Comparison of ENCODE assay signal across 9 mouse cellular contexts in genomic region chr16:10890363-10890762, GRCm38 (mm10). TPM values are rescaled to one million over a fixed set of nuclear protein-coding genes. Genes with fewer than 3 reads are reported as not detected.
DNase-seq lines count a peak whose midpoint lies in the region; ATAC-seq and TF ChIP-seq lines count a peak whose summit lies in the region.
"Had no signal": no experiment of that assay in that cellular context is flagged by ENCODE, and none has a peak within 500 bp of the region (broad histone marks: within the 10 kb centered on the region; RNA-seq: fewer than 3 reads in every experiment).

No protein-coding gene starts in this region.

- ATAC-seq in heart, embryonic 14.5 days (ENCODE audit: insufficient number of reproducible peaks, insufficient read depth, low FRiP score, low read depth), result 0 out of 2 replicates have a peak, but pooled peaks have one; percentile 31
- no peak for ATAC-seq in neural tube, embryonic 11.5 days (ENCODE audit: insufficient read depth, low FRiP score, low TSS enrichment)
- no peak for ATAC-seq in neural tube, embryonic 15.5 days (ENCODE audit: low FRiP score)
- ATAC-seq in embryonic facial prominence, embryonic 14.5 days (ENCODE audit: low read depth), result peak; percentile 74

- no peaks in the 10 kb centered on the region for H3K27me3 ChIP-seq in heart, embryonic 14.5 days (ENCODE audit: control insufficient read depth, insufficient read depth, low read length)
- no peaks in the 10 kb centered on the region for H3K27me3 ChIP-seq in neural tube, embryonic 11.5 days (ENCODE audit: control insufficient read depth, insufficient read depth, low read length)
- H3K27me3 ChIP-seq in neural tube, embryonic 15.5 days (replicated peaks), result no peaks in the 10 kb centered on the region
- H3K27me3 ChIP-seq in embryonic facial prominence, embryonic 14.5 days (replicated peaks; ENCODE audit: control insufficient read depth, insufficient read depth, low read length), result no peaks in the 10 kb centered on the region
- H3K27me3 ChIP-seq in small intestine, adult 2 months (ENCODE audit: control insufficient read depth, insufficient read depth, low read length), result no peaks in the 10 kb centered on the region

- no peak for TF ChIP-seq POLR2A in small intestine, adult 2 months (IDR thresholded peaks at IDR 0.05; ENCODE audit: low read depth, low read length)

- no peak for DNase-seq in heart, postnatal 36 days
- DNase-seq in neural tube, embryonic 11.5 days (ENCODE audit: low spot score), result peak; percentile 31
- DNase-seq in embryonic facial prominence, embryonic 14.5 days (ENCODE audit: low spot score), result peak; percentile 44
- DNase-seq in spleen, adult 12 weeks (ENCODE audit: low spot score), result no peak
- no peak for DNase-seq in left cerebral cortex, postnatal 4 days
- DNase-seq: kidney, adult 11 months had no signal

- intact Hi-C loops in heart, postnatal 36 days (cut with DNase I), result no loop called here
- intact Hi-C loops in left cerebral cortex, postnatal 4 days (cut with DNase I), result no loop called here

- no peaks in the 10 kb centered on the region for H3K36me3 ChIP-seq in heart, embryonic 14.5 days (ENCODE audit: control insufficient read depth, insufficient read depth, low read length)
- no peaks in the 10 kb centered on the region for H3K36me3 ChIP-seq in neural tube, embryonic 11.5 days (ENCODE audit: control insufficient read depth, insufficient read depth, low read length)
- H3K36me3 ChIP-seq in neural tube, embryonic 15.5 days, result no peaks in the 10 kb centered on the region
- H3K36me3 ChIP-seq in embryonic facial prominence, embryonic 14.5 days (ENCODE audit: control insufficient read depth, insufficient read depth, low read length), result no peaks in the 10 kb centered on the region
- H3K36me3 ChIP-seq in small intestine, adult 2 months (ENCODE audit: control insufficient read depth, insufficient read depth, low read length), result no peaks in the 10 kb centered on the region

- no peaks in the 10 kb centered on the region for H3K9me3 ChIP-seq in heart, embryonic 14.5 days (ENCODE audit: control insufficient read depth, low read length)
- no peaks in the 10 kb centered on the region for H3K9me3 ChIP-seq in neural tube, embryonic 11.5 days (ENCODE audit: control insufficient read depth, low read length)
- H3K9me3 ChIP-seq in neural tube, embryonic 15.5 days (replicated peaks), result no peaks in the 10 kb centered on the region
- H3K9me3 ChIP-seq in embryonic facial prominence, embryonic 14.5 days (ENCODE audit: control insufficient read depth, low read length), result no peaks in the 10 kb centered on the region

- TF ChIP-seq CTCF in small intestine, adult 2 months (IDR thresholded peaks at IDR 0.05; ENCODE audit: extremely low read depth, insufficient read length, insufficient replicate concordance, low read depth, low read length), result peak; percentile 50; the same call in 1 of the 2 replicates

- no peak overlapping the region for H3K9ac ChIP-seq in heart, embryonic 14.5 days (ENCODE audit: low read length)
- H3K9ac ChIP-seq in neural tube, embryonic 11.5 days (ENCODE audit: low read length), result no peak overlapping the region
- no peak overlapping the region for H3K9ac ChIP-seq in neural tube, embryonic 15.5 days (replicated peaks)
- H3K9ac ChIP-seq in embryonic facial prominence, embryonic 14.5 days (ENCODE audit: low read depth, low read length), result no peak overlapping the region

- H3K4me1 ChIP-seq in heart, embryonic 14.5 days (ENCODE audit: control insufficient read depth in 2 of 2, insufficient read depth in 2 of 2, low read length in 2 of 2), result peaks cover 0 to 5% of the 10 kb centered on the region in 2 experiments; a peak in 2 of 4 replicates
- no peaks in the 10 kb centered on the region for H3K4me1 ChIP-seq in neural tube, embryonic 11.5 days (ENCODE audit: control insufficient read depth, insufficient read depth, low read length)
- no peaks in the 10 kb centered on the region for H3K4me1 ChIP-seq in neural tube, embryonic 15.5 days
- H3K4me1 ChIP-seq in embryonic facial prominence, embryonic 14.5 days (ENCODE audit: control insufficient read depth, insufficient read depth, low read length), result no peaks in the 10 kb centered on the region
- H3K4me1 ChIP-seq in small intestine, adult 2 months (ENCODE audit: control insufficient read depth, insufficient read depth, insufficient read length, low read length), result no peaks in the 10 kb centered on the region

- 68% methylated on average over 3 of the region's 3 CpGs for WGBS in heart, embryonic 14.5 days
- WGBS in neural tube, embryonic 11.5 days, result 87% methylated on average over 3 of the region's 3 CpGs
- WGBS in neural tube, embryonic 15.5 days, result 70% methylated on average over 3 of the region's 3 CpGs
- WGBS in embryonic facial prominence, embryonic 14.5 days, result 72% methylated on average over 3 of the region's 3 CpGs
- WGBS in small intestine, adult 2 months, result 67% methylated on average over 3 of the region's 3 CpGs

- no peak overlapping the region for H3K4me3 ChIP-seq in heart, embryonic 14.5 days (ENCODE audit: control insufficient read depth in 1 of 2, insufficient read depth in 1 of 2, low read depth in 1 of 2, low read length in 2 of 2)
- H3K4me3 ChIP-seq in neural tube, embryonic 11.5 days (ENCODE audit: low read depth, low read length), result no peak overlapping the region
- no peak overlapping the region for H3K4me3 ChIP-seq in neural tube, embryonic 15.5 days (replicated peaks)
- no peak overlapping the region for H3K4me3 ChIP-seq in embryonic facial prominence, embryonic 14.5 days (ENCODE audit: low read depth, low read length)
- H3K4me3 ChIP-seq in small intestine, adult 2 months (ENCODE audit: low read depth, low read length), result no peak overlapping the region

- no peak overlapping the region for H3K4me2 ChIP-seq in heart, embryonic 14.5 days (ENCODE audit: low read length)
- no peak overlapping the region for H3K4me2 ChIP-seq in neural tube, embryonic 11.5 days (ENCODE audit: low read depth)
- no peak overlapping the region for H3K4me2 ChIP-seq in neural tube, embryonic 15.5 days
- H3K4me2 ChIP-seq in embryonic facial prominence, embryonic 14.5 days (ENCODE audit: low read depth, low read length), result no peak overlapping the region

- no peak overlapping the region for H3K27ac ChIP-seq in heart, embryonic 14.5 days (replicated peaks in 1 of 2; ENCODE audit: control insufficient read depth in 1 of 2, insufficient read depth in 1 of 2, low read depth in 2 of 2, low read length in 2 of 2)
- no peak overlapping the region for H3K27ac ChIP-seq in neural tube, embryonic 11.5 days (ENCODE audit: low read depth, low read length)
- no peak overlapping the region for H3K27ac ChIP-seq in neural tube, embryonic 15.5 days (replicated peaks)
- H3K27ac ChIP-seq in embryonic facial prominence, embryonic 14.5 days (replicated peaks; ENCODE audit: low read depth, low read length), result no peak overlapping the region
- no peak overlapping the region for H3K27ac ChIP-seq in small intestine, adult 2 months (ENCODE audit: insufficient read depth, low read depth, low read length)

RNA-seq across cellular contexts. Expression of gene Rmi2, which starts 55.5 kb away (rescaled TPM):
- 2.8 and 3.3 TPM in 2 replicates for polyA plus RNA-seq in heart, embryonic 14.5 days (2014; fragmentation: Nextera tagmentation; extraction: Ambion mirVana)
- total RNA-seq in heart, postnatal 36 days (2021), result under 1 TPM; 0.41 to 0.61 TPM
- 2.5 and 3.6 TPM in 2 replicates for polyA plus RNA-seq in neural tube, embryonic 11.5 days (2014; fragmentation: Nextera tagmentation; extraction: Ambion mirVana)
- polyA plus RNA-seq in neural tube, embryonic 15.5 days (2015; fragmentation: Nextera tagmentation; extraction: Ambion mirVana), result 0.37 and 1.7 TPM in 2 replicates
- polyA plus RNA-seq in embryonic facial prominence, embryonic 14.5 days (2014; fragmentation: Nextera tagmentation; extraction: Ambion mirVana), result 2.0 and 3.3 TPM in 2 replicates
- 3.1 and 8.4 TPM in 2 replicates for polyA plus RNA-seq in small intestine, adult 2 months (2012; rRNA removed)
- total RNA-seq in left cerebral cortex, postnatal 4 days (2021), result under 1 TPM; 0.62 to 0.70 TPM

Comparison
In these comparisons a context has a peak if more than half of its experiments do, and no peak if none do; other contexts are left out.
1. ATAC-seq: peak in heart, embryonic 14.5 days (single experiment) and embryonic facial prominence, embryonic 14.5 days (single experiment); none in neural tube, embryonic 11.5 days (single experiment) and neural tube, embryonic 15.5 days (single experiment).
2. DNase-seq: peak in neural tube, embryonic 11.5 days (single experiment) and embryonic facial prominence, embryonic 14.5 days (single experiment); none in heart, postnatal 36 days (0 of 2), spleen, adult 12 weeks (single experiment) and left cerebral cortex, postnatal 4 days (single experiment).